Mouse (Mus musculus): Measurements from ENCODE around the gene Tbrg1. TPM values are rescaled to one million over a fixed set of nuclear protein-coding genes. Genes with fewer than 3 reads are reported as not detected.
A peak's percentile ranks its signal among the peaks of the same experiment; 100 is the strongest.

The Tbrg1 gene
- polyA plus RNA-seq, 1 experiment from 2014 or later = 79.2 TPM

- ATAC-seq = peak; percentile 81
- peak overlapping the region; percentile 42 for H3K4me2 ChIP-seq (ENCODE audit: low read length)
Measured at GRCm38 (mm10) chr9:37625129-37625528, 32.0 kb downstream of the Tbrg1 start.

GRCm38 (mm10) chr9:37624502-37624901 is 32.6 kb downstream of the Tbrg1 start:
- Histone ChIP-seq H3K9ac (replicated peaks; ENCODE audit: low read depth, low read length) (no peak overlapping the region), H3K4me1 (replicated peaks; ENCODE audit: control insufficient read depth, insufficient read depth, low read length) (peaks cover 38% of the 10 kb centered on the region), H3K36me3 (ENCODE audit: control insufficient read depth, insufficient read depth) (no peaks in the 10 kb centered on the region), H3K27me3 (replicated peaks; ENCODE audit: control insufficient read depth, insufficient read depth, low read length) (no peaks in the 10 kb centered on the region), H3K4me3 (replicated peaks; ENCODE audit: low read length) (no peak overlapping the region), H3K9me3 (ENCODE audit: control insufficient read depth, low read length) (no peaks in the 10 kb centered on the region), H3K27ac (ENCODE audit: low read length) (peak overlapping the region; percentile 81), H3K4me2 (ENCODE audit: low read length) (no peak overlapping the region)
- WGBS = 84% methylated on average over 1 of the region's 1 CpGs
- no peak for ATAC-seq

More at GRCm38 (mm10) chr9:37625129-37625528, 32.0 kb downstream of the Tbrg1 start:
- H3K9ac ChIP-seq (replicated peaks; ENCODE audit: low read depth, low read length) = 0 out of 2 replicates have a peak overlapping the region, but pooled peaks have one; percentile 36
- 7% methylated on average over 3 of the region's 3 CpGs for WGBS
- H3K9me3 ChIP-seq (ENCODE audit: control insufficient read depth, low read length) = no peaks in the 10 kb centered on the region
- no peak overlapping the region for H3K4me3 ChIP-seq (replicated peaks; ENCODE audit: low read length)
- H3K27me3 ChIP-seq (replicated peaks; ENCODE audit: control insufficient read depth, insufficient read depth, low read length) = no peaks in the 10 kb centered on the region
- no peaks in the 10 kb centered on the region for H3K36me3 ChIP-seq (ENCODE audit: control insufficient read depth, insufficient read depth)
- H3K27ac ChIP-seq (ENCODE audit: low read length) = peak overlapping the region; percentile 90
- peaks cover 38% of the 10 kb centered on the region for H3K4me1 ChIP-seq (replicated peaks; ENCODE audit: control insufficient read depth, insufficient read depth, low read length)

- peak; percentile 29 for ATAC-seq
- Histone ChIP-seq H3K4me3 (replicated peaks; ENCODE audit: low read length) (no peak overlapping the region), H3K36me3 (ENCODE audit: control insufficient read depth, insufficient read depth) (no peaks in the 10 kb centered on the region), H3K27ac (ENCODE audit: low read length) (peak overlapping the region; percentile 81), H3K4me2 (ENCODE audit: low read length) (no peak overlapping the region), H3K27me3 (replicated peaks; ENCODE audit: control insufficient read depth, insufficient read depth, low read length) (no peaks in the 10 kb centered on the region), H3K9me3 (ENCODE audit: control insufficient read depth, low read length) (no peaks in the 10 kb centered on the region), H3K4me1 (replicated peaks; ENCODE audit: control insufficient read depth, insufficient read depth, low read length) (peaks cover 38% of the 10 kb centered on the region), H3K9ac (replicated peaks; ENCODE audit: low read depth, low read length) (no peak overlapping the region)
- WGBS = 58% methylated on average over 3 of the region's 3 CpGs
Measured at GRCm38 (mm10) chr9:37623981-37624380, 33.1 kb downstream of the Tbrg1 start.

- no peak overlapping the region for H3K4me2 ChIP-seq (ENCODE audit: low read length)
- WGBS = 66% methylated on average over 6 of the region's 6 CpGs
- no peak overlapping the region for H3K27ac ChIP-seq (ENCODE audit: low read length)
- H3K27me3 ChIP-seq (replicated peaks; ENCODE audit: control insufficient read depth, insufficient read depth, low read length) = no peaks in the 10 kb centered on the region
- ATAC-seq = no peak
- H3K9me3 ChIP-seq (ENCODE audit: control insufficient read depth, low read length) = no peaks in the 10 kb centered on the region
- H3K9ac ChIP-seq (replicated peaks; ENCODE audit: low read depth, low read length) = no peak overlapping the region
- H3K4me3 ChIP-seq (replicated peaks; ENCODE audit: low read length) = no peak overlapping the region
- no peaks in the 10 kb centered on the region for H3K36me3 ChIP-seq (ENCODE audit: control insufficient read depth, insufficient read depth)
- H3K4me1 ChIP-seq (replicated peaks; ENCODE audit: control insufficient read depth, insufficient read depth, low read length) = peaks cover 34% of the 10 kb centered on the region
Measured at GRCm38 (mm10) chr9:37621290-37621689, 35.8 kb downstream of the Tbrg1 start.

- no peak overlapping the region for H3K27ac ChIP-seq (ENCODE audit: low read length)
- H3K27me3 ChIP-seq (replicated peaks; ENCODE audit: control insufficient read depth, insufficient read depth, low read length) = no peaks in the 10 kb centered on the region
- no peaks in the 10 kb centered on the region for H3K36me3 ChIP-seq (ENCODE audit: control insufficient read depth, insufficient read depth)
- no peak overlapping the region for H3K4me3 ChIP-seq (replicated peaks; ENCODE audit: low read length)
- H3K9ac ChIP-seq (replicated peaks; ENCODE audit: low read depth, low read length) = no peak overlapping the region
- H3K9me3 ChIP-seq (ENCODE audit: control insufficient read depth, low read length) = no peaks in the 10 kb centered on the region
- 67% methylated on average over 2 of the region's 2 CpGs for WGBS
- no peak overlapping the region for H3K4me2 ChIP-seq (ENCODE audit: low read length)
- peaks cover 9% of the 10 kb centered on the region for H3K4me1 ChIP-seq (replicated peaks; ENCODE audit: control insufficient read depth, insufficient read depth, low read length)
- no peak for ATAC-seq
Measured at GRCm38 (mm10) chr9:37616770-37617169, 40.3 kb downstream of the Tbrg1 start.

- H3K27me3 ChIP-seq (replicated peaks; ENCODE audit: control insufficient read depth, insufficient read depth, low read length) = no peaks in the 10 kb centered on the region
- WGBS = 54% methylated on average over 5 of the region's 5 CpGs
- no peak overlapping the region for H3K27ac ChIP-seq (ENCODE audit: low read length)
- no peak overlapping the region for H3K4me3 ChIP-seq (replicated peaks; ENCODE audit: low read length)
- ATAC-seq = no peak
- H3K9ac ChIP-seq (replicated peaks; ENCODE audit: low read depth, low read length) = no peak overlapping the region
- peaks cover 4% of the 10 kb centered on the region for H3K4me1 ChIP-seq (replicated peaks; ENCODE audit: control insufficient read depth, insufficient read depth, low read length)
- H3K4me2 ChIP-seq (ENCODE audit: low read length) = no peak overlapping the region
- no peaks in the 10 kb centered on the region for H3K9me3 ChIP-seq (ENCODE audit: control insufficient read depth, low read length)
- H3K36me3 ChIP-seq (ENCODE audit: control insufficient read depth, insufficient read depth) = no peaks in the 10 kb centered on the region
Measured at GRCm38 (mm10) chr9:37615220-37615619, 41.9 kb downstream of the Tbrg1 start.

- Histone ChIP-seq H3K27ac (ENCODE audit: low read length) (no peak overlapping the region), H3K4me1 (replicated peaks; ENCODE audit: control insufficient read depth, insufficient read depth, low read length) (peaks cover 4% of the 10 kb centered on the region), H3K4me2 (ENCODE audit: low read length) (peak overlapping the region; percentile 68), H3K27me3 (replicated peaks; ENCODE audit: control insufficient read depth, insufficient read depth, low read length) (no peaks in the 10 kb centered on the region), H3K36me3 (ENCODE audit: control insufficient read depth, insufficient read depth) (no peaks in the 10 kb centered on the region), H3K9me3 (ENCODE audit: control insufficient read depth, low read length) (no peaks in the 10 kb centered on the region), H3K4me3 (replicated peaks; ENCODE audit: low read length) (peak overlapping the region; percentile 67; the same call in 1 of the 2 replicates), H3K9ac (replicated peaks; ENCODE audit: low read depth, low read length) (no peak overlapping the region)
- no peak for ATAC-seq
Measured at GRCm38 (mm10) chr9:37614316-37614715, 42.8 kb downstream of the Tbrg1 start.

GRCm38 (mm10) chr9:37613911-37614280 is 43.2 kb downstream of the Tbrg1 start:
- H3K4me3 ChIP-seq (replicated peaks; ENCODE audit: low read length) = peak overlapping the region; percentile 67
- no peaks in the 10 kb centered on the region for H3K27me3 ChIP-seq (replicated peaks; ENCODE audit: control insufficient read depth, insufficient read depth, low read length)
- no peak; the same call in 1 of the 2 replicates for ATAC-seq
- H3K9ac ChIP-seq (replicated peaks; ENCODE audit: low read depth, low read length) = peak overlapping the region; percentile 82
- H3K4me1 ChIP-seq (replicated peaks; ENCODE audit: control insufficient read depth, insufficient read depth, low read length) = peaks cover 4% of the 10 kb centered on the region
- H3K27ac ChIP-seq (ENCODE audit: low read length) = peak overlapping the region; percentile 17; the same call in 1 of the 2 replicates
- H3K36me3 ChIP-seq (ENCODE audit: control insufficient read depth, insufficient read depth) = no peaks in the 10 kb centered on the region
- no peaks in the 10 kb centered on the region for H3K9me3 ChIP-seq (ENCODE audit: control insufficient read depth, low read length)
- H3K4me2 ChIP-seq (ENCODE audit: low read length) = peak overlapping the region; percentile 68
- 27% methylated on average over 6 of the region's 6 CpGs for WGBS

- Histone ChIP-seq H3K4me3 (replicated peaks; ENCODE audit: low read length) (peak within 1 kb of the TSS; percentile 67), H3K4me2 (ENCODE audit: low read length) (peak within 1 kb of the TSS; percentile 68), H3K27me3 (replicated peaks; ENCODE audit: control insufficient read depth, insufficient read depth, low read length) (no peaks in the 10 kb centered on the region), H3K36me3 (ENCODE audit: control insufficient read depth, insufficient read depth) (no peaks in the 10 kb centered on the region), H3K9ac (replicated peaks; ENCODE audit: low read depth, low read length) (peak within 1 kb of the TSS; percentile 82), H3K4me1 (replicated peaks; ENCODE audit: control insufficient read depth, insufficient read depth, low read length) (peaks cover 4% of the 10 kb centered on the region), H3K9me3 (ENCODE audit: control insufficient read depth, low read length) (no peaks in the 10 kb centered on the region), H3K27ac (ENCODE audit: low read length) (peak within 1 kb of the TSS; percentile 89)
- ATAC-seq = peak; percentile 94
- under 1% methylated on average over 44 of the region's 45 CpGs for WGBS
Measured at GRCm38 (mm10) chr9:37613182-37613910, 43.8 kb downstream of the Tbrg1 start, which contains the start of gene Spa17. Gene Spa17, minus strand, starts transcription at chr9:37613722.
